Mouse (Mus musculus): ENCODE measurements around the gene Fam160b1.

DNA sequence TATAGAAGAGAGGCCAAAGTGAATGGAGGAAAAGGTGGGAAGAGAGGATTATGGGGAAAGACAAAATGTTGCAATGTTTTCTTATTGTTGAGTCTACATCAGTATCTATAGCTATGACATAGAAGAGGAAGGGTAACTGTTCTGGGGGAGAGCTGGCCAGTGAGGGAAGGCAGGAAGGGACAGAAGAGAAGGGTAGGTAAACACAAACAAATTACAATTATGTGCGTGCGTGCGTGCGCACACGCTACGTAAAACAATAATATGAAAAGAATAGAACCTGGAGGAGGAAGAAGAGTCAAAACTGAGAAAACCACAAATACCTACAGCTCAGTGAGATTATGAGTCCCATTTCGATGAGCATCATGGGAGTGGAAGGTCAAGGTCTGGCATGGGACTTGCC lies 32.2 kb upstream of the Fam160b1 start:
- TF ChIP-seq ZC3H11A (IDR thresholded peaks at IDR 0.05; ENCODE audit: borderline replicate concordance, low read depth, low read length): no peak
- TF ChIP-seq ZNF384 (IDR thresholded peaks at IDR 0.05; ENCODE audit: low read depth, low read length): no peak

Data from ES-E14 (cell line).